Mouse (Mus musculus): Measurements from ENCODE around the gene Zmynd10. TPM values are rescaled to one million over a fixed set of nuclear protein-coding genes. Genes with fewer than 3 reads are reported as not detected.

Gene Zmynd10
- total RNA-seq (2021): under 1 TPM; 0.26 to 0.32 TPM

DNA sequence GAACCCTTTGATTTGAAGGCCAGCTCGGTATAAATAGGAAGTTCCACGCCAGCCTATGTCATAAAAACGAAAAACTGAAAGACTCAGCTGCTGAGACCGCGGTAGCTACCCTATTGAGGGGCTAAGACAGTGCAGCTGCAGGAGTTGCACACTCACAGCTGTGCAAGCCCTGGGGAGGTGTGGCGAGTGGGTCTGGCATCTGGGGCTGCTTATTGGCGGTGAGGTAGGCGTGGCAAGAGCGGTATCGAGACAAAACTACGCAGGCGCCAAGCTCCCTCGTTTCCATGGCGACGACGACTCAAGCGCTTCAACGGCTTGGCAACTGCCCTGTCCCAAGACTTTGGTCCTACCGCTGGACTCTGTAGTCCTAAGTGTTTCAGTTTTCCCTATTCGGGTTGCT is at the start of gene Zmynd10:
TSS of gene Zmynd10 (plus strand) at position 273 of the 400 bp plus-strand sequence.
- peak; percentile 92 for DNase-seq

DNA sequence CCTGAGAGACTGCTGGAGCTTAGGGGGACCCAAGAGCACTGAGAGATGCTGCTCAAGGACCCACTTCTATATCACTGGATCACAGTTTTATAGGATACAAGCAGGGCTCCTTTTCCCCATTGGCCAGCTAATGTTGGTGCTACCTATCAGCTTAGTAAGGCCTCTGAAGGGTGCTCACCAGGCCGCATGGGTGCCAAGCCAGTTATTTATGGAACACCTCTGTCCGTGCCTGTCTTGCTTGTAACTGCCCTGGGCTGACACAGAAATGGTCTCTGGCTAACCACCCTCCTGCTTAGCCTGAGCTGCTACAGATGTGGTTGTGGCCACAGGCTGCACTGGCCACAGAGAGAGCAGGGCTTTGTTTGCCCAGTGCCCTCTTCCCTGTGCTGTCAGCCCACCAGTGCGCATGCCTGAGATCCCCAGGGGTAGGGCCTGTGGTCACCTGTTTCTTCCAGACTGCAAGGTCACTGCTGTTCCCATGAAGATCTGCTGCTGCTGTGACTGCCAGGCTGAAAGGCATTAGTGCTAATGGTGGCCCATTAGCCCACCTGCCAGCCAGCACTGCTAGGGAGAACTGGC is 46.3 kb upstream of the Zmynd10 start:
- DNase-seq: no peak

DNA sequence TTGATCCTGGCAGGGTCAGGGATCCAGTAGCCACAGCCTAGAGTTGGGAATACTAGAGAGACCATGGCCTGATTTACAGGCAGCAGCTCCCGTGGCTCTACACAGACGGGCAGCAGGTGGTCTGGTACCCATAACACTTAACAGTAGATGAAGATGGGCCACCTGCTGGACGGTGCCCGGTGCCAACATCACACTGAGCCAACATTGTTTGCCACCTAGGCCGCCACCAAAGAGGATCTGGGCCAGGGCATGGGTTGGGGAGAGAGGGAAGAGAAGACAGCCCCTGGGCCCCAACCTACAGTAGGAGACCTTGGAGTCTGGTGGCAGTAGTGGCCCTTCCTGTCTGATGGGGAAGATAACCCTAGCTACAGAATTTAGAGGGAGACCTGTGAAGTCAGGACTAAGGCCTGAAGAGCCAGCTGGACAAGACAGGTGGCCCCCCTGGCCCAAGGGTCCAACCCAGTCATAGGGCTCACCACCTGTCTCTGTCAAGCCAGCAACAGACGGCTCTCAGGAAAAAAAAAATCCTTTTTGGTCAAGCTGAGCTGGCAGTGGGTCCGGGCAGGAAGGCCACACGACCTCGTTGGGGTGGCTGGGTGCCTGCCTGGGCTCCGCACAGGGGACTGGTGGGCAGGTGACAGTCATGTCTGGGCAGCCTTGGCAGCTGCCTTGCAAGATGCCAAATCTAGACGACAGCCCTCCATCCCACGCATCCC is 44.8 kb upstream of the Zmynd10 start:
- DNase-seq: no peak

DNA sequence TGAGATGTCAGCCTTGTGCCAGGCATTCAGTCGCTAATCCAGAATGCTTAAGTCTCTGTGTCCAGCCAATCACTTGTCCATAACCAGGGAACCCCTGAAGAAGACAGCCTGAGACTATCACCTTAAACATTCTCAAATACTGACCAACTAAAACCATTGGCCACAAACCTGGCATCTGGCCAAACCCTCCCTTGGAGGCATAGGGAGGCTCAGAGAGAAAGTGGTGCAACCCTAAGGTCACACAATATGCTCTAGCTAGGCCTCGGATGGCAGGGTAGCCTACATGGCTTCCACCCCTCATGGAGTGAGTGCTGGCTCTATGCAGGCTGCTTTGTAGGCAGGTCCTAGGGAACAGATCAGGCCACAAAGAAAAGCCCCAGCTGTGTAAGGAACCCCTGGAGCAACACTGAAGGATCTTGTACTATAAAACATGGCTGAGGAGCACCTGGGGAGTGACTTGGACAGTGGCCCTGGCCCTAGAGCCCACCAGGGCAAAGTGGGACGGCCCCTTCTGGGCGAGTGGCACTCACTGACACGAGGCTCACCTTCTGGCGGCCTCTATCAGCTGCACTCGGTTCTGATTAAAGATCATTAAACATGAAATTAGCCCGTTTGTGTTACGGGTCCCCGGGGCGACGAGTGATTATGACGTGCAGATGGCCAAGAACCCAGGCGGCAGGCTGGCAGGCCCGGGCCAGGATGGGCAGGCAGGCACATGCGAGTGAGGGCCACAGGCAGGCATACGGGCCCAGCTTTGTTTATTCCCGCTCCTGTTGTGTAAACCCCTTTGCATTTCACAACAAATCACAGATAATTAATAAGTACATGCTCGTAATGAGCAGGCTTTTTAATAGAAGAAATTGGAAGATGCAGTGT is 42.2 kb upstream of the Zmynd10 start:
- DNase-seq: peak; percentile 29

DNA sequence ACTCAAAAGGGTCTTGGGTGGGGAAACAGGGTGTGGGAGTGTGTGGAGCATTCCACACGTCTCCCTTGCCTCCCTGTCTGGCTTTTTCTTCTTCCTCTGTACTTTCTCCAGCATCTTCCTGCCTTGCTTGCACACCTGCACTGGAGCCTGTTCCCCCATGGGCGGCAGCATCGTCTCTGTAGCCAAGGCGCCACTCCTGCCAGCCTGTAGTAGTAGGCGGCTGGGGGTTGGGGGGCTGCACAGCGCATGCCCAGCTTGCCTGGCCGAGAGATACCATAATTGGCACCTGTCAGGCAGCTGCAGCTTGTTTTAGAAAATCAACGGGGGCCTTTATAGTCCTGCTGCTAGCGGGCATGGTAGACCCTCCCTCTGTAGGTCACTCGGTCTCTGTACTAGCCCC is 38.8 kb upstream of the Zmynd10 start:
- DNase-seq: no peak

DNA sequence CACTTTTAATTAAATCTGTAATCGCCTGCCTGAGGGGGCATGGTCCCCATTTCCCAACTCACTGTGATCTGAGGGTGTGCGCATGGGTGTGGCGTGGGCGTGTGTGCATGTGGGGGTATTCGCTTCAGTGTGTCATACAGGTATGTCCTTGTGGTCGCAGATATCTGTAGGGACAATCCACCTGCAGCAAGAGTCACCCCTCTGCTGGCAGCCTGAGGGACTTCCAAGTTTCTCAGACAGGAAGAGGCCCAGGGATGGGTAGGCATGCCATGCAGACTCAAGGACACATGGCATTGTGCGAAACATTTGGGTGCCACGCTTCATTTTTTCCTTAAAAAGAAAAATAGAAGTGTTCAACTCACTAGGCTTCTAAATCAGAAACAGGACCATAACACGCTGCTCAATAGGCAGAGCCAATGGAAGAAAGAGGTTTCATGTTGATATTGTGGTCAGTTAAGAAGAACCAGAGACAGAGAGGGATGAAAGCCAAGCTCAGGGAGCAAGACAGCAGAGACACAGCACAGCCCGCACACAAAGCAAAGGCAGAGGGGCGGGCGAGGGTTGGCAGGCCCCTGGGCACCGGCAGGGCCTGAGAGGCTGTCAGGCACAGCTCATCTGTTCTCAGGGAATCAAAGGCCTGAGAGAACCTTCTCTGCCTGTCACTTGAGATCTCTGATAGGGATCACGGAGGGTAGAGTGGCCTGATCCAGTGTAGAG is 36.6 kb upstream of the Zmynd10 start:
- no peak for DNase-seq

DNA sequence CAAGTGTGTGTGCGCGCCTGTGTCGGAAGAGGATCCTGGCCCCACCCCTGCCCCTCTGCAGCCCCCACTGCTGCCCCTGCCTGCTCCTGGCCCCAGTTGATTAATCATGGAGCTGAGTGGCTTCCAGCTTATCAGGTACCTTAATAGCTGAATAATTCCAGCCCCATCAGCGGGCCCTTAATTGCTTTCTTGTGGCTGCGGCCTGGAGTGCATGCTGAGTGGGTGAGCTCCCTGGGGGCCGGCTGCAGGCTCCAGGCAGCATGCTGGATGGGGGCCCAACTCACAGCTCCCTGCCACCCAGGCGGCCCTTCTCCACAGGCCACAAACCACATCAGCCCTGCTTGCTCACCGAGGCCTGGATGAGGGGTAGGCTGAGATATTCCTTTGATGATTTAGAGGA is 35.7 kb upstream of the Zmynd10 start:
- DNase-seq: no peak

DNA sequence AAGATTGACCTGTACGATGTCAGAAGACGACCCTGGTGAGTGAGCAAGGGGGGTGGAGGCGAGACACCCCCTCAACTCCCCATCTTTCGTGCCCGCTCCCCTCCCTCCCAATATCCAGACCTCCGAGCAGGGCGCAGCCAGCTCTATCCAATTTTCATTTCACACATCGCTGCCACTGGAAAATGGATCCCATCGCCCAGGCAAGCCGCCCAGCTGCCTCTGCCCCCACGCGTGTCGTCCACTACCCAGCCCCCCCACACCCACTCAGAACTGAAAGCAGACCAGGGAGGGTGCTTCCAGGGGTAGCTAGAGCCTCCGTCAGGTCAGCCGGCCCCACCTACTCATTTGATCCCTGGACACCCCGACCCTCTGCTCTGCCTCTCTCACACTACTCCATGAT is 34.8 kb upstream of the Zmynd10 start:
- no peak for DNase-seq

DNA sequence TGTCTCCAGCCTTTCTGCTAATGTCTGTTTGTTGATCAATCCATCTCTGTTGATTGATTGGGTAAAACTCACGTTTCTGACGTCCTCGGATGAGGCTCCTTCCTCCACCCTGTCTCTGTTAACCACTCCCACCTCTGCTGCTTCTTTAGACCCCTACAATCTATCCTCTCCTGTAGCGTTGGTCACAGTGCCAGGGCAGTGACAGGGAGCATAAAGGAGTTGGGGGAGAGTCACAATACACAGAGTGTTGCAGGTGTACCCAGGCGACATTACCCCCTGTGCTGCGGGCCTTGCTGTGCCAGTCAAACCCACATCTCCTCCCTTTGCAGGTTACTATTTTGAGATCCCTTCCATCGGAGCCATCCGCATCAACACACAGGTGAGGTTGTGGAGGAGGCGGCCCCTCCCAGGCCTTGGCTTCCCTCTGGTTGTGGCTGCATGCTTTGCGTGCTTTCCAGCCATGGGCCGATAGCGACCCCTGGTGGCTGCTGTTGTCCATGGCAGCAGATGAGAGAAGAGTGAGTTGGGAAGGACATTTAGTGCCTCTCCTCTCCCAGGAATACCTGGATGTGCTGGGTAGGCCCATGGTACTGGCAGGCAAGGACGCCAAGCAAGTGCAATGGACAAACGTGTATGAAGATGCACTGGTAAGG is 32.7 kb upstream of the Zmynd10 start:
- peak; percentile 92 for DNase-seq

DNA sequence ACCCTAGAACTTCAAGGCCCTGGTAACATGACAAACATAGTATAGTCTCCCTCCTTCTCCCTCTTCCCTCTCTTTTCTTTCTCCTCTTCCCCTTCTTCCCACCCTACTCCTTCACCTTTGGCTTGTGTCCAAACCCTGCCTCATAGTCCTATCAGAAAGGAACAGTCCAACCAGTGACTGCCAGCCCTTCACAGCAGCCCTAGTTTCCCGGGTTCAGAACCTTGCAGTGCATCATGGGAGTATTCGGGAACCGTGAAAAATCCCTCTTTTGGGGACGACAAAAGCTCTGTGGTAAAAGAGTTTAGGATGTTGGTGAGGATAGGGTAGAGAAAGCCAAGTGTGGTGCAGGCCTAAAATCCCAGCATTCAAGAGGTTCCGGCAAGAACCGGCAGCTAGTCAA is 26.8 kb upstream of the Zmynd10 start:
- no peak for DNase-seq

DNA sequence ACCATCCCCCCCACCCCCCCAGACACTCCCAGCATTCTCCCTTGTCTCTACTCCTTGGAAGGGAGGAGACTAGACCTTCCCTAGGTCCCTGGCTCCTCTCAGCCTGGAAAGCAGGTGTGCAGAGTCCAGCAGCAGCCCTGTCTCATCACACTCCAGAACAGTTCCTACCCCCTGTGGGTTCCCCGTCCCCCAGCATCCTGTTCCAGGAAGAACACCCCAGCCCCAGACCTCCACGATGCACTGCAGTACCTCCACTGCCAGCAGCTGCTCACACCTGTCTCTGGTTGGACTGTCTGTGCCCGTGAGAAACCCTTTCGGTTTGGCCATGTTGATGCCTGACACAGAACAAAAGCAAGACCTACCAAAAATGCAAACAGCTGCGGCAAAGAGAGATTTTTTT is 25.9 kb upstream of the Zmynd10 start:
- no peak for DNase-seq

DNA sequence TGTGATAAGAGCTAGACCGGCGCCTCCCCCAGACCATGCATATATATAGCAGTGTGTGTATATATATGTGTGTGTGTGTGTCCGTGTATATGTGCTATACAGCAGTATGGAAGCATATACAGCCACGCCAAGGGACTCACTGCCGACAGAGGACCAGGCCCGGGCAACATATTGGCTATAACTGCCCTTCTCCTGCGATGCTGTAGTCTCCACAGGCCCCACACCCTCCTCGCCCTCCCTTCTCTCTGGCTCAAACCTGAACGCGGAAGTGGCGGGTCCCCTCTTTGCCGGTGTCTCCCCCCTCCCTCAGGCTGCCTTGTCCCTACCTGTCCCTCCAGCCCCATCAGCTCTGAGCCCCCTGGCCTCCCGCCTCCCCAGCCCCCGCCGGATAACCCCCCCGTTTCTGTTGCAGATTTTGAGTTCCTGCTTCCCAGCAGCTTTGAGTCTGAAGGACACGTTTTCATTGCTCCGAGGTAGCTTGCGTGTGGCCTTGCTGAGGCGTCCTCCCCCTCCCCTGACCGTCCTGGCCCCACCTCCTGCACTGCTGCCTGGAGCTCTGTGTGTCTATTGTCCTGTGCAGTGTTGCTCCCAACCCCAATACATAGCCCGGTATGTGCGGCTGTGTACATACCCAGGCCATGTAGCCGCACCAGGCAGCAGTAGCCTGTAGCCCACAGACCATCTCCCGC is 25.2 kb upstream of the Zmynd10 start:
- DNase-seq: no peak

DNA sequence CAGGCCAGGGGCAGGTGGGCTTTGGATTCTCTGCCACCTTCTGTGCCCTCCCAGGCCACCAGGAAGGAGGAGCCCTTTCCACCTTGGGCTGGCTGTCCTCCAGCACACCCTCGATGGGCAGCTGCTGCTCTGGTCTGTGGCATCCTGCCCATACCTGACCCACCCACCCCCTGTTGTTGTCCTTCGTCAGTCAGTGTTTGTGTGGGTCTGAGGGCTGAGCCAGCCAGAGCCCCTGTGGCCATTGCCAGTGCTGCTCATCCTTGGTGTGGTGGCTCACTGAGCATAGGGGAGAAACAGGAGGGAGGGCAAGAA is 24.7 kb upstream of the Zmynd10 start:
- DNase-seq: no peak

DNA sequence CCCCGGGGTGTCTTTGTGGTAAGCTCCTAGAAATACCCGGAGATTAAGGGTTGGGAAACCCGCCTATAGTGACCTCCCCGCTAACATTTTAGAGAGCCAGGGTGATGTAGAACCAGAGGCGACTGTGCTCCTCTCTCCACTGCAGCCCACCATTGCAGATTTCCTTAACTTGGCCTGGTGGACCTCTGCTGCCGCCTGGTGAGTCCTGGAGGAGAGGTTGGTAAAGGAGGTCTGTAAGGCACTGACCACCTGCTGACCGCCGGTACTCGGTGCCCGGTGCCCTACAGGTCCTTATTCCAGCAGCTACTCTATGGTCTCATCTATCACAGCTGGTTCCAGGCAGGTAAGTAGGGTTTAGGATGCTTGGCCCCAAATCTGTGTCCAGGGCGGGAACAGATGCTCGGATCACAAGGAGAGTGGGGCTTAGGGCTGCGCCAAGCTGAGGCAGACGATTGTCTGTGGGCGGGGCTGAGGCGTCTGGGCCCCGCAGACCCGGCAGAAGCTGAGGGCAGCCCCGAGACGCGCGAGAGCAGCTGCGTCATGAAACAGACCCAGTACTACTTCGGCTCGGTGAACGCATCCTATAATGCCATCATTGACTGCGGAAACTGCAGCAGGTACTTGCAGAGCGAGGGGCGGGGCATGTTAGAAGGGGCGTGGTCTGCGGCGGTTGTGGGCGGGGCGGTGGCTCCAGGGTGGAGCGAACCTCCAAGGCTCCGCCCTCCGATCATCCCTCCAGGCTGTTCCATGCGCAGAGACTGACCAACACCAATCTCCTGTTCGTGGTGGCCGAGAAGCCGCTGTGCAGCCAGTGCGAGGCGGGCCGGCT is 20.7 kb upstream of the Zmynd10 start:
- DNase-seq: peak; percentile 82

DNA sequence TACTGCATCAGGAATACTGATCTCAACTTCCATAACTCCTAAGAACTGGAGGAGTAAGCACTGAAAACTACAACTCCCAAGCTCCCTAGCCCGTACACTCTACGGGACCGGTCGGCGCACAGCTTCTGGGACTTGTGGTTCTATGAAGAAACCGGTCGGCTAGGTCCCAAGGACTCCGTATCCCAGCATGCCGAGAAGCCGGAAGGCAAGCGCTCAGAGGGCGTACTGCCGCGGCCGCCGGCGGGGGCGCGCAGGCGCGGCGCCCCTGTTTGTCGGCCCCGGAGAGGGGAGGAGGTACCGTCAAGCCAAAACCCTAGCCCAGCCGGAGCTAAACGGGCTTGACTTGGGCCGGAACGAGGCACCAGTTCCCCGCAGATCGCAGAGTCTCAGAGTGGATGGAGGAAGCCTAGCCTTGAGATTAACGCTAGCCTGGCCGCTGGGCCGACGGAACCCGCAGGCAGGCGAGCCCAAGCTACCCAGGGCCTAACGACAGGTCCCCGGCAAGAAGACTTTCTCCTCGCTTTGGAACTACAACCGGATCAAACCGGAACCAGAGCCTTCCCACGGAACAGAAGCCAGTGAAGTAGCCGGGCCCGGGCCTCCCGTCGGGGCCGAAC is 13.2 kb upstream of the Zmynd10 start, which contains the start of gene Tmem115:
TSS of gene Tmem115 (plus strand) at position 155 of the 617 bp plus-strand sequence.
- DNase-seq: peak; percentile 92

DNA sequence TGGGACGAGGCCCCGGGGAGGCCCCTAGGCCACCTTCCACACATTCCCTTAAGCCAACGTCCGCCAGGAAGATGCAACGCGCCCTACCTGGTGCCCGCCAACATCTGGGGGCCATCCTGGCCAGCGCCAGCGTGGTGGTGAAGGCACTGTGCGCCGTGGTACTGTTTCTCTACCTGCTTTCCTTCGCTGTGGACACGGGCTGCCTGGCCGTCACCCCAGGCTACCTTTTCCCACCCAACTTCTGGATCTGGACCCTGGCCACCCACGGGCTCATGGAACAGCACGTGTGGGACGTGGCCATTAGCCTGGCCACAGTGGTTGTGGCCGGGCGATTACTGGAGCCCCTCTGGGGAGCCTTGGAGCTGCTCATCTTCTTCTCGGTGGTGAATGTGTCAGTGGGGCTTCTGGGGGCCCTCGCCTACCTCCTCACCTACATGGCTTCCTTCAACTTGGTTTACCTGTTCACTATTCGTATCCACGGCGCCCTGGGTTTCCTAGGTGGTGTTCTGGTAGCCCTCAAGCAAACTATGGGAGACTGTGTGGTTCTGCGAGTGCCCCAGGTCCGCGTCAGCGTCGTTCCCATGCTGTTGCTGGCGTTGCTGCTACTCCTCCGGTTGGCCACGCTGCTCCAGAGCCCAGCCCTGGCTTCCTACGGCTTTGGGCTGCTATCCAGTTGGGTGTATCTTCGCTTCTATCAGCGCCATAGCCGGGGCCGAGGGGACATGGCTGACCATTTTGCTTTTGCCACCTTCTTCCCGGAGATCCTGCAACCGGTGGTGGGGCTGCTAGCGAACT is 12.5 kb upstream of the Zmynd10 start:
- DNase-seq: peak; percentile 45

DNA sequence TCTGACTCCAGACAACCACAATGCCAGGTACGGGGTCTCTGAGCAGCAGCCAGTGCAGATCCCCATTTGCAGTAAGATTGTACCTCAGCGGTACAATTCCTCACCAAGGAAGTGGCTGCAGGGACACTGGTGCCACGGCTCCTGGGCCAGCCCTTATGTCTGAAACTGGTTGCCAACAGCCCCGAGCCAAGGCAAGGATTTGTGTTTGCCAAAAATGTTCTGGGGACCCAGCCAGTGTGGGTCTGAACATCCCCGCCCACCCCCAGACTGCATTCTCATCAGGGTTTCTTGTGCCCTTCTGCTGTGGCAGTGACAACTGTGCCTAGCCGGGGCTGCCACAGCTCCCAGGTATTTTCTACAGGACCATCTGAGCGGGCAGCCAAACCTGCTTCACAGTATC is 8.9 kb upstream of the Zmynd10 start:
- no peak for DNase-seq

DNA sequence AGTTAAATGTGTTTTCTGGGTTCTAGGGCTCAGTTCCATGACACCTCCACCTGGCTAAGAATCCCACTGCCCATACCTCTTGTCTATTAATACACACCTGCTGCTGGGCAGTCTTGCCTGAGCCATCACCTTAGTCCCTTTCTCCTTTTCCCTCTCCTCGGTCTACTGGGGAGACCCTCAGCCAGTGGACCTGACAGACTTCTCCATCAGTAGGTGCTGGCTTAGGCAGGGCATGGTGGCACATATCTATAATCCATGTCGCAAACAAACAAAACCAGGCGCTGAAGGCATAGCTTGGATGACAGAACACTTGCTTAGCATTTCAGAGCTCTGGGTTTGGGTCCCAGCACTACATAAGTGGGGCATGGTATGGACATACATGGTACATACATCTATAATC is 8.4 kb upstream of the Zmynd10 start:
- no peak for DNase-seq

DNA sequence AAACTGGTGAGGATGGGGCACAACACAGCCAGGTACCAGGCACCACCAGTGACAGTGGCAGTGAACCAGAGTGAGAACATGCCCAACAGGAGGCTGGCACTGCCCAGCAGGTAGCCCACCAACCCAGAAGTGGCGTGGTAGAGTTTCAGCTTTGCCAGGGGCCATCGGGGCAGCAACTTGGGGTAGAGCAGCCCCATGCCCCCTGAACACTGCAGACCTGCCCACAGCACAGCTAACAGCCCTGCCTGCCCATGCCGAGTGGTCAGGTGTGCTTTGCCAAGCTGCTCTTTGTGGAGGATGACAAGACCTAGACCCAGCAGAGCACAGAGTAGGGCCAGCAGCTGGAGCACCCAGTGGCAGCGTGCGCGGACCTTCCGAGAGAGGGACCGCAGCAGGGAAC is 7.2 kb upstream of the Zmynd10 start:
- DNase-seq: no peak

DNA sequence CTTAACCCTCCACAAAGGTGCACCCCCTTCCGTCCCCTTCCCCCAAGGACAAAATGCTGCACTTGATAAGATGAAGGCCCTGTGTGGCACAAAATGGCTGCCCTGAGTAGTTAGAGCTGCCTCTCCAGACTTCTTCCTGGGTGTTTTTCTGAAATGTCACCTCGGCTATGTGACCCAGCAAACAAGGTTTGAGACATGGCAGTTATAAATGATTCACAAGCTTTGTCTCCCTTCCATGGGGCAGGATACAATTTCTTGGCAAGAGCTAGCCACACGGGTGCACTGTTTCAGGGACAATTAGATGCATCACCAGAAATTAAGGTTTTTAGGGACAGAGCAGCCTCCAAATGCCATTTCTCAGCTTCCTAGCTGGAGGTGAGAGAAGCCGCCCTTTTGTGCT is 6.7 kb upstream of the Zmynd10 start:
- DNase-seq: no peak
